Mouse (Mus musculus) heart, postnatal 10 days (tissue): Measurements from ENCODE around the gene Lingo2. TPM values are rescaled to one million over a fixed set of nuclear protein-coding genes. Genes with fewer than 3 reads are reported as not detected.
"Not testable (repeated sequence)": the region's sequence is repeated elsewhere in the genome, so short reads cannot be mapped to it uniquely, and the experiment has no call there.

ENCODE experiments used
- DNase-seq, 2 experiments: peaks; one replicate each; pipeline ENCODE4 v3.0.0; 2021
- intact Hi-C: fragments of 180-260 bp; cut with DNase I; formaldehyde crosslinking; loops from one replicate; pipeline ENCODE4 v1.15.1; 2025
- microRNA-seq, 2 experiments: library from miRNA; unstranded; fragments of <30 nt; microRNA quantifications; one replicate each; pipeline ENCODE4 v1.2.0; 2022
- total RNA-seq, 2 experiments: library from RNA; stranded (reverse); gene quantifications; 2 replicates each; pipeline ENCODE4 v1.2.3; 2021

Lingo2 gene
- total RNA-seq, 2 experiments from 2014 or later: not detected

DNA sequence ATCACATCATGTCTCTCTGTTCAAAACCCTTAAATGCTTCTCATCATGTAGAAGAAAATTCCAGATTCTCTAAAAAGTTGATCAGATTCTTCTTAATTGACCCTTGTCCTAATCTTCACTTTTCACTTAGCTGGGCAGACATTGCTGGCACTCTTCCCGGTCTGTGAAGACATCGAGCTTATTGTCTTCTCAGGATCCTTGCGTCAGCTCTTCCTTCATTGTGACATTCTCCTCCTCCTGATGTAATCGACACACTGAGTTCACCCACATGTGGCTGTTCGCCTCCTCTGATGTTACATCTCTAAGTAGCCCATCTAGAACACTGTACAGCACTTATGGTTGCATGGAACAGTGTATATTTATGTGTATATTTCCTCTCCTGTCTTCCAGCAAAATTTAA, 1261.0 kb downstream of the Lingo2 start:
- intact Hi-C loops: no loop called here
- DNase-seq: no peak

DNA sequence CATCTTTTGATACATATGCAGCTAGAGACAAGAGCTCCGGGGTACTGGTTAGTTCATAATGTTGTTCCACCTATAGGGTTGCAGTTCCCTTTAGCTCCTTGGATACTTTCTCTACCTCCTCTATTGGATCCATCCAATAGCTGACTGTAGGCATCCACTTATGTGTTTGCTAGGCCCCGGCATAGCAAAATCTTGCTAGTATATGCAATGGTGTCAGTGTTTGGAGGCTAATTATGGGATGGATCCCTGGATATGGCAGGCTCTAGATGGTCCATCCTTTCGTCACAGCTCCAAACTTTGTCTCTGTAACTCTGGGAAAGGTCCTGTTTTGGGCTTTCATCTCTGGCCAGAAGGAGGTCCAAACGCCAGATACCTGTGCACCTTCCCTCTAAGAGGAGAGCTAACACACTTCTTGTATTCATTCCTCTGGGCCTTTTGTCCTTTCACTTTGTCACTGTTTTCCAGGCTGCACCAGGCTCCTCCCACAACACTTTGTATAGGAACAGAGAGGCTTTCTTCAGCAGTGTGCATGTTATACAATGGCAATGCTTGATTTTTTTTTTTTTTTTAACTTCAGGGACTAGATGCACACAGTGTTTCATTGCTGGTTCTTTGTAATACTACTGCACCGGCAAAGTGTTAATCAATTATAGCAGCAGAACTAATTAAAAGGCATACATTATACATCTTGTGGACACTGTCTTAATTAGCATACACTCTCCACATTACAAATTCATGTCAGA, 1262.9 kb downstream of the Lingo2 start:
- DNase-seq, intact Hi-C loops: not testable (repeated sequence)

Small RNA genes within 50 kb of the gene (microRNA-seq; reads per million reads assigned to microRNA genes)
- gene Mir873a (0 reads per million in 2 experiments), gene Mir873b (0 reads per million in 2 experiments), gene Mir876 (0 reads per million in 2 experiments)
